Mouse (Mus musculus): ENCODE measurements at regions not wholly inside any gene's neighbourhood (a gene's known extent, or its start where the extent isn't known, plus 50 kb on each side); places are given as distances from the start of the nearest gene placed in this dataset.
A peak's percentile ranks its signal among the peaks of the same experiment; 100 is the strongest.
"Not testable (repeated sequence)": the region's sequence is repeated elsewhere in the genome, so short reads cannot be mapped to it uniquely, and the experiment has no call there.

- DNase-seq (ENCODE audit: low read depth, low spot score) = no peak
Measured at GRCm38 (mm10) chr6:66397411-66397810, 137.8 kb upstream of the Mad2l1 start.

GRCm38 (mm10) chr6:66398674-66399073 lies 136.5 kb upstream of the Mad2l1 start:
- DNase-seq (ENCODE audit: low read depth, low spot score) = no peak

GRCm38 (mm10) chr6:66399091-66399755 lies 136.0 kb upstream of the Mad2l1 start:
- DNase-seq (ENCODE audit: low read depth, low spot score) = no peak

- no peak for DNase-seq (ENCODE audit: low read depth, low spot score)
Measured at GRCm38 (mm10) chr6:66401468-66401867, 133.7 kb upstream of the Mad2l1 start.

- DNase-seq (ENCODE audit: low read depth, low spot score) = peak; percentile 21
Measured at GRCm38 (mm10) chr6:66401868-66402440, 133.2 kb upstream of the Mad2l1 start.

GRCm38 (mm10) chr6:66414822-66415221 lies 120.4 kb upstream of the Mad2l1 start:
- DNase-seq (ENCODE audit: low read depth, low spot score) = no peak

- no peak for DNase-seq (ENCODE audit: low read depth, low spot score)
Measured at GRCm38 (mm10) chr6:66419452-66420041, 115.6 kb upstream of the Mad2l1 start.

GRCm38 (mm10) chr6:66428370-66428769 lies 106.8 kb upstream of the Mad2l1 start:
- DNase-seq (ENCODE audit: low read depth, low spot score) = no peak

- not testable (repeated sequence) for DNase-seq (ENCODE audit: low read depth, low spot score)
Measured at GRCm38 (mm10) chr6:66450408-66450807, 84.8 kb upstream of the Mad2l1 start.

GRCm38 (mm10) chr6:66458172-66458571 lies 77.0 kb upstream of the Mad2l1 start:
- DNase-seq (ENCODE audit: low read depth, low spot score) = peak; percentile 39

- peak; percentile 70 for DNase-seq (ENCODE audit: low read depth, low spot score)
Measured at GRCm38 (mm10) chr6:66464540-66464939, 70.7 kb upstream of the Mad2l1 start.

GRCm38 (mm10) chr6:66465137-66465853 lies 69.9 kb upstream of the Mad2l1 start:
- no peak for DNase-seq (ENCODE audit: low read depth, low spot score)

GRCm38 (mm10) chr6:66466757-66467156 lies 68.4 kb upstream of the Mad2l1 start:
- peak; percentile 23 for DNase-seq (ENCODE audit: low read depth, low spot score)

- no peak for DNase-seq (ENCODE audit: low read depth, low spot score)
Measured at GRCm38 (mm10) chr6:66470627-66471249, 64.5 kb upstream of the Mad2l1 start.

GRCm38 (mm10) chr6:66471786-66472185 lies 63.4 kb upstream of the Mad2l1 start:
- DNase-seq (ENCODE audit: low read depth, low spot score) = peak; percentile 4

GRCm38 (mm10) chr6:66472697-66473096 lies 62.5 kb upstream of the Mad2l1 start:
- DNase-seq (ENCODE audit: low read depth, low spot score) = no peak

- DNase-seq (ENCODE audit: low read depth, low spot score) = no peak
Measured at GRCm38 (mm10) chr6:66477575-66477974, 57.6 kb upstream of the Mad2l1 start.

GRCm38 (mm10) chr6:66478326-66478964 lies 56.7 kb upstream of the Mad2l1 start:
- DNase-seq (ENCODE audit: low read depth, low spot score) = no peak

- no peak for DNase-seq (ENCODE audit: low read depth, low spot score)
Measured at GRCm38 (mm10) chr6:66479576-66479975, 55.6 kb upstream of the Mad2l1 start.

GRCm38 (mm10) chr6:66480207-66480606 lies 55.0 kb upstream of the Mad2l1 start:
- peak; percentile 66 for DNase-seq (ENCODE audit: low read depth, low spot score)

GRCm38 (mm10) chr6:66482797-66483196 lies 52.4 kb upstream of the Mad2l1 start:
- no peak for DNase-seq (ENCODE audit: low read depth, low spot score)
